Mouse (Mus musculus): ENCODE measurements at regions not wholly inside any gene's neighbourhood (a gene's known extent, or its start where the extent isn't known, plus 50 kb on each side); places are given as distances from the start of the nearest gene placed in this dataset.

- DNase-seq (ENCODE audit: low spot score): no peak
- intact Hi-C loops (cut with DNase I): no loop called here
Measured at GRCm38 (mm10) chr7:129016353-129016752, 240.5 kb upstream of the Plpp4 start.

GRCm38 (mm10) chr7:129027116-129027515 lies 229.7 kb upstream of the Plpp4 start:
- DNase-seq (ENCODE audit: low spot score): no peak
- intact Hi-C loops (cut with DNase I): no loop called here

GRCm38 (mm10) chr7:129048023-129048422 lies 208.8 kb upstream of the Plpp4 start:
- no peak for DNase-seq (ENCODE audit: low spot score)
- intact Hi-C loops (cut with DNase I): no loop called here

- no peak for DNase-seq (ENCODE audit: low spot score)
- intact Hi-C loops (cut with DNase I): no loop called here
Measured at GRCm38 (mm10) chr7:129049726-129050125, 207.1 kb upstream of the Plpp4 start.

GRCm38 (mm10) chr7:129050675-129051074 lies 206.2 kb upstream of the Plpp4 start:
- DNase-seq (ENCODE audit: low spot score): no peak
- intact Hi-C loops (cut with DNase I): no loop called here

- intact Hi-C loops (cut with DNase I): no loop called here
- no peak for DNase-seq (ENCODE audit: low spot score)
Measured at GRCm38 (mm10) chr7:129066891-129067290, 189.9 kb upstream of the Plpp4 start.

GRCm38 (mm10) chr7:129068137-129068536 lies 188.7 kb upstream of the Plpp4 start:
- intact Hi-C loops (cut with DNase I): no loop called here
- no peak for DNase-seq (ENCODE audit: low spot score)

- DNase-seq (ENCODE audit: low spot score): no peak
- intact Hi-C loops (cut with DNase I): no loop called here
Measured at GRCm38 (mm10) chr7:129079786-129080185, 177.0 kb upstream of the Plpp4 start.

- DNase-seq (ENCODE audit: low spot score): no peak
- intact Hi-C loops (cut with DNase I): no loop called here
Measured at GRCm38 (mm10) chr7:129091441-129091840, 165.4 kb upstream of the Plpp4 start.

GRCm38 (mm10) chr7:129096374-129097069 lies 160.3 kb upstream of the Plpp4 start:
- DNase-seq (ENCODE audit: low spot score): no peak
- intact Hi-C loops (cut with DNase I): no loop called here

- intact Hi-C loops (cut with DNase I): no loop called here
- DNase-seq (ENCODE audit: low spot score): no peak
Measured at GRCm38 (mm10) chr7:129102437-129102836, 154.4 kb upstream of the Plpp4 start.

- no peak for DNase-seq (ENCODE audit: low spot score)
- intact Hi-C loops (cut with DNase I): no loop called here
Measured at GRCm38 (mm10) chr7:129134176-129134575, 122.7 kb upstream of the Plpp4 start.

- intact Hi-C loops (cut with DNase I): no loop called here
Measured at GRCm38 (mm10) chr7:129134661-129135215, 122.1 kb upstream of the Plpp4 start.

GRCm38 (mm10) chr7:129137303-129137990 lies 119.4 kb upstream of the Plpp4 start:
- intact Hi-C loops (cut with DNase I): no loop called here

More at GRCm38 (mm10) chr7:129134661-129135215, 122.1 kb upstream of the Plpp4 start:
- no peak for DNase-seq (ENCODE audit: low spot score)

GRCm38 (mm10) chr7:129141942-129142598 lies 114.8 kb upstream of the Plpp4 start:
- intact Hi-C loops (cut with DNase I): no loop called here

More at GRCm38 (mm10) chr7:129137303-129137990, 119.4 kb upstream of the Plpp4 start:
- no peak for DNase-seq (ENCODE audit: low spot score)

GRCm38 (mm10) chr7:129142599-129142949 lies 114.3 kb upstream of the Plpp4 start:
- no peak for DNase-seq (ENCODE audit: low spot score)

More at GRCm38 (mm10) chr7:129141942-129142598, 114.8 kb upstream of the Plpp4 start:
- no peak for DNase-seq (ENCODE audit: low spot score)

GRCm38 (mm10) chr7:129155577-129155976 lies 101.3 kb upstream of the Plpp4 start:
- intact Hi-C loops (cut with DNase I): no loop called here
- DNase-seq (ENCODE audit: low spot score): no peak

More at GRCm38 (mm10) chr7:129142599-129142949, 114.3 kb upstream of the Plpp4 start:
- intact Hi-C loops (cut with DNase I): no loop called here

- DNase-seq (ENCODE audit: low spot score): no peak
- intact Hi-C loops (cut with DNase I): no loop called here
Measured at GRCm38 (mm10) chr7:129169971-129170370, 86.9 kb upstream of the Plpp4 start.

- intact Hi-C loops (cut with DNase I): no loop called here
- no peak for DNase-seq (ENCODE audit: low spot score)
Measured at GRCm38 (mm10) chr7:129190933-129191332, 65.9 kb upstream of the Plpp4 start.

GRCm38 (mm10) chr7:129207029-129207428 lies 49.8 kb upstream of the Plpp4 start:
- intact Hi-C loops (cut with DNase I): no loop called here
- no peak for DNase-seq (ENCODE audit: low spot score)

Data from heart, postnatal 25 days (tissue).